Mouse (Mus musculus): ENCODE data around the gene Tnfrsf18.
A peak's percentile ranks its signal among the peaks of the same experiment; 100 is the strongest.

Tnfrsf18 gene

GRCm38 (mm10) chr4:156076911-156077382 is 51.0 kb downstream of the Tnfrsf18 start:
- DNase-seq (ENCODE audit: low read depth, low spot score) = no peak

- DNase-seq (ENCODE audit: low read depth, low spot score) = peak; percentile 44
Observed at GRCm38 (mm10) chr4:156077499-156078301, 51.7 kb downstream of the Tnfrsf18 start.
